Mouse (Mus musculus) thymus, adult 2 months (tissue): Measurements from ENCODE around the gene Ccne1.

Experiments used
- CTCF ChIP-seq: fragments of 200-500 bp; IDR thresholded peaks from 2 replicates; pipeline ENCODE4 v1.5.1; 2012; ENCODE audit warnings: mild to moderate bottlenecking, control low read depth, low read length, moderate library complexity, borderline replicate concordance; ENCODE audit not compliant: control insufficient read depth, poor library complexity, insufficient read depth; ENCODE audit errors: extremely low read depth
- POLR2A ChIP-seq: fragments of 200-500 bp; IDR thresholded peaks from 2 replicates; pipeline ENCODE4 v1.6.1; 2012; ENCODE audit warnings: mild to moderate bottlenecking, low read length, control low read depth, moderate library complexity; ENCODE audit not compliant: control insufficient read depth, poor library complexity, insufficient read depth; ENCODE audit errors: extremely low read depth

DNA sequence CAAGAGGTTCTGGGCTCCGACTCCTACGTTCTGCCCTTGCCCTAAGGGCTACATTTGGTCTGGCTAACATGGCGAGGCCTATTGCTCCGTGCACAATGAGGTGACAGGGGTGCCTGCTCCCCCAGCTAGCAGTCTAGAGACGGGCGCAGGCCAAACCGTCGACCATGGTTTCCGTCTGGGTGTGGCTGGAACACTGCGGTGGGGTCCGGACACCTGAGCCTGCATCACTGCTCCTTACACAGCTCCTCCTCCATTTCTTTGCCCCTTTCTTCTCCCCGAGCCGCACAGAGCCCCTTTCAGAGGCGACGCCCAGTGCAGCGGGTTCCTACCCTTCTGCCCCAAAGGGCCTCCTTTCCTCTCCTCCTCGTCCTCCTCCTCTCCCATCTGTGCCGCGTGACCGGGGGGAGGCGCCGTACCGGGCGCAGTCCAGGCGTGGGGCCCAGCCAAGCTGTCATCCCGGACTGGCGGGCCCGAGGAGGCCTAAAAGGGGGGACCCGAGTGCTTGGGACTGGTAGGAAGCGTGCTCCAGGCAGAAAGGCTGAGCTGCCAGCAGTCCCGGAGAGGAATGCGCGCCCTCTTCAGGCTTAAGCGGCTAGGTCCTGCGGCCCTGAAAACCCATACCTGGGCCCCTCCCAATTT lies 21.6 kb downstream of the Ccne1 start:
- TF ChIP-seq POLR2A (no peak), CTCF (peak; percentile 21; the same call in 1 of the 2 replicates)
